Mouse (Mus musculus): ENCODE measurements at regions not wholly inside any gene's neighbourhood (a gene's known extent, or its start where the extent isn't known, plus 50 kb on each side); places are given as distances from the start of the nearest gene placed in this dataset.

- no peak for DNase-seq (ENCODE audit: low spot score in 2 of 2)
These were observed 295.6 kb upstream of the Veph1 start for GRCm38 (mm10) chr3:66592259-66592658.

GRCm38 (mm10) chr3:66590775-66591174 lies 294.1 kb upstream of the Veph1 start:
- DNase-seq (ENCODE audit: low spot score in 2 of 2) = no peak

- no peak for DNase-seq (ENCODE audit: low spot score in 2 of 2)
These were observed 292.8 kb upstream of the Veph1 start for GRCm38 (mm10) chr3:66589483-66589882.

- DNase-seq (ENCODE audit: low spot score in 2 of 2) = no peak
These were observed 288.2 kb upstream of the Veph1 start for GRCm38 (mm10) chr3:66584831-66585230.

- no peak for DNase-seq (ENCODE audit: low spot score in 2 of 2)
These were observed 287.5 kb upstream of the Veph1 start for GRCm38 (mm10) chr3:66584101-66584500.

- no peak for DNase-seq (ENCODE audit: low spot score in 2 of 2)
These were observed 280.0 kb upstream of the Veph1 start for GRCm38 (mm10) chr3:66576659-66577058.

- no peak for DNase-seq (ENCODE audit: low spot score in 2 of 2)
These were observed 277.7 kb upstream of the Veph1 start for GRCm38 (mm10) chr3:66574321-66574720.

- DNase-seq (ENCODE audit: low spot score in 2 of 2) = no peak
These were observed 276.4 kb upstream of the Veph1 start for GRCm38 (mm10) chr3:66572887-66573519.

- no peak for DNase-seq (ENCODE audit: low spot score in 2 of 2)
These were observed 273.7 kb upstream of the Veph1 start for GRCm38 (mm10) chr3:66570342-66570741.

GRCm38 (mm10) chr3:66564268-66565245 lies 267.9 kb upstream of the Veph1 start:
- DNase-seq (ENCODE audit: low spot score in 2 of 2) = no peak

- DNase-seq (ENCODE audit: low spot score in 2 of 2) = no peak
These were observed 266.7 kb upstream of the Veph1 start for GRCm38 (mm10) chr3:66563329-66563728.

GRCm38 (mm10) chr3:66555538-66555937 lies 258.9 kb upstream of the Veph1 start:
- DNase-seq (ENCODE audit: low spot score in 2 of 2) = no peak

- DNase-seq (ENCODE audit: low spot score in 2 of 2) = no peak
These were observed 254.3 kb upstream of the Veph1 start for GRCm38 (mm10) chr3:66550920-66551319.

GRCm38 (mm10) chr3:66546576-66546975 lies 249.9 kb upstream of the Veph1 start:
- DNase-seq (ENCODE audit: low spot score in 2 of 2) = no peak

- no peak for DNase-seq (ENCODE audit: low spot score in 2 of 2)
These were observed 247.7 kb upstream of the Veph1 start for GRCm38 (mm10) chr3:66544139-66544933.

- DNase-seq (ENCODE audit: low spot score in 2 of 2) = no peak
These were observed 246.2 kb upstream of the Veph1 start for GRCm38 (mm10) chr3:66542865-66543264.

- no peak for DNase-seq (ENCODE audit: low spot score in 2 of 2)
These were observed 241.3 kb upstream of the Veph1 start for GRCm38 (mm10) chr3:66537913-66538312.

GRCm38 (mm10) chr3:66537106-66537893 lies 240.7 kb upstream of the Veph1 start:
- DNase-seq (ENCODE audit: low spot score in 2 of 2) = no peak

GRCm38 (mm10) chr3:66536673-66537072 lies 240.0 kb upstream of the Veph1 start:
- no peak for DNase-seq (ENCODE audit: low spot score in 2 of 2)

GRCm38 (mm10) chr3:66535786-66536529 lies 239.3 kb upstream of the Veph1 start:
- DNase-seq (ENCODE audit: low spot score in 2 of 2) = no peak

Data from gastrocnemius, postnatal 4 days (tissue).